Mouse (Mus musculus): Measurements from ENCODE around the gene Ap5m1. TPM values are rescaled to one million over a fixed set of nuclear protein-coding genes. Genes with fewer than 3 reads are reported as not detected.
"Not testable (repeated sequence)": the region's sequence is repeated elsewhere in the genome, so short reads cannot be mapped to it uniquely, and the experiment has no call there.

Ap5m1 gene
- polyA plus RNA-seq, 1 experiment from 2014 or later: 27.4 TPM

DNA sequence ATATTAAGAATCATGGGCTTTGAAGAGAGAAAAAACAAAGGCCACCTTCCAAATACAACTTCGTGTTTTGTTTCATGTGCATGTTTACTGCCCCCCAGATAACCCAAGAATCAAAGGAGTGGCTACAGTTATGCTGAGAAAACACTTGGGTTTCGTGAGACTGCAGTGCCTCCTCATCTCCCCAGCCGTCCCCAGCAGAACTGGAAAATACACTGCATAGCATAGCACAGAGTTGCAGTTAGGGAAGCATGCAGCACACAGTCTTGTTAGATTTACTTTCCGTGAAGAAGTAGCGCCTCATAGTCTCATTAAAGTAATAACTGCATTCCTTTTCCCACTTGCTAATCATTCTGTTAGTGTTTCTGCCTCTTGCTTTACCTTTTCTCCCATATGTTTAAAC is 24.2 kb downstream of the Ap5m1 start:
- Histone ChIP-seq H3K27ac (replicated peaks; ENCODE audit: low read depth, low read length) (no peak overlapping the region), H3K4me2 (ENCODE audit: low read depth, severe bottlenecking) (no peak overlapping the region), H3K36me3 (ENCODE audit: control insufficient read depth, insufficient read depth, low read length) (peaks cover 2% of the 10 kb centered on the region), H3K9me3 (ENCODE audit: control insufficient read depth, low read length) (no peaks in the 10 kb centered on the region), H3K4me1 (ENCODE audit: control insufficient read depth, insufficient read depth, low read length) (no peaks in the 10 kb centered on the region), H3K9ac (ENCODE audit: low read length) (no peak overlapping the region), H3K27me3 (ENCODE audit: control insufficient read depth, insufficient read depth, low read length) (no peaks in the 10 kb centered on the region), H3K4me3 (ENCODE audit: low read depth, low read length) (no peak overlapping the region)
- WGBS: 30% methylated on average over 5 of the region's 5 CpGs
- DNase-seq (ENCODE audit: low spot score) (no peak), ATAC-seq (ENCODE audit: insufficient number of reproducible peaks, low FRiP score, low TSS enrichment, low read depth) (no peak)

DNA sequence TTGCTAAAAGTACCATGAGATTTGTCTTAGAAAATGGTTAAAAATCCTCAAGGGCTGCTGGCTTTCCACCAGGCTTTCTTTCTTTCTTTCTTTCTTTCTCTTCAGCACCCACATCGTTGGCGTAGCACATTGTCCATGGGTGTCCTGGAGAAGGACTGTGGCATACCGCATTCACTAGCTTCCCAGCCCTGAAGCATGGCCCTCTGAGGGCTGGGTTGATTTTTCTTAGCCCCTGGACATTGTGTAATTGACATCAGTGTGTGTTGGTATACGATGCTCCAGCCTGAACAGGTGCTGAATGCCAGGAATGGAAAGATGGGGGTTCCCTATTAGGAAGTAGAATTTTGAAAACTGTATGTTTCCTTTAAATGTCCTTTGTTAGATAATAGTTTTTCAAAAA is 25.4 kb downstream of the Ap5m1 start:
- no peaks in the 10 kb centered on the region for H3K27me3 ChIP-seq (ENCODE audit: control insufficient read depth, insufficient read depth, low read length)
- H3K9ac ChIP-seq (ENCODE audit: low read length): no peak overlapping the region
- no peak overlapping the region for H3K27ac ChIP-seq (replicated peaks; ENCODE audit: low read depth, low read length)
- H3K36me3 ChIP-seq (ENCODE audit: control insufficient read depth, insufficient read depth, low read length): peaks cover 2% of the 10 kb centered on the region
- no peak for ATAC-seq (ENCODE audit: insufficient number of reproducible peaks, low FRiP score, low TSS enrichment, low read depth)
- no peak for DNase-seq (ENCODE audit: low spot score)
- WGBS: 87% methylated on average over 4 of the region's 4 CpGs
- H3K4me1 ChIP-seq (ENCODE audit: control insufficient read depth, insufficient read depth, low read length): no peaks in the 10 kb centered on the region
- no peaks in the 10 kb centered on the region for H3K9me3 ChIP-seq (ENCODE audit: control insufficient read depth, low read length)
- H3K4me2 ChIP-seq (ENCODE audit: low read depth, severe bottlenecking): no peak overlapping the region
- no peak overlapping the region for H3K4me3 ChIP-seq (ENCODE audit: low read depth, low read length)

DNA sequence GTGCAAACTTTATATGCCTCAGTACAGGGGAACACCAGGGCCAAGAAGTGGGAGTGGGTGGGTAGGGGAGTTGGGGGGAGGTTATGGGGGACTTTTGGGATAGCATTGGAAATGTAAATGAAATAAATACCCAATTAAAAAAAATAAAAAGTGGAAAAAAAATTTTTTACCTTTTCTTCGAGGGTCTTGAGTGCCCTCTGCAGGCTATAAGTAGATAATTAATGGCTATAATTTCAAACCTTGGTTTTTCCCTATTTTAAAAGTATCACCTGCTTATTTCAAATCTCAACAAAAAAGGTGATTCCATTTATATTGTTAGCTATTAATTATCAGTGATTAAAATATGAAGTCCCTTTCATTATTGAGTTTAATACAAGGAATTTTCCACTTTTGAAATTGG is 25.9 kb downstream of the Ap5m1 start:
- not testable (repeated sequence) for H3K27me3 ChIP-seq (ENCODE audit: control insufficient read depth, insufficient read depth, low read length); H3K36me3 ChIP-seq (ENCODE audit: control insufficient read depth, insufficient read depth, low read length); H3K9ac ChIP-seq (ENCODE audit: low read length); ATAC-seq (ENCODE audit: insufficient number of reproducible peaks, low FRiP score, low TSS enrichment, low read depth); H3K9me3 ChIP-seq (ENCODE audit: control insufficient read depth, low read length); H3K4me2 ChIP-seq (ENCODE audit: low read depth, severe bottlenecking); DNase-seq (ENCODE audit: low spot score); H3K4me3 ChIP-seq (ENCODE audit: low read depth, low read length); H3K27ac ChIP-seq (replicated peaks; ENCODE audit: low read depth, low read length); H3K4me1 ChIP-seq (ENCODE audit: control insufficient read depth, insufficient read depth, low read length)
- WGBS: 67% methylated on average over 1 of the region's 1 CpGs

DNA sequence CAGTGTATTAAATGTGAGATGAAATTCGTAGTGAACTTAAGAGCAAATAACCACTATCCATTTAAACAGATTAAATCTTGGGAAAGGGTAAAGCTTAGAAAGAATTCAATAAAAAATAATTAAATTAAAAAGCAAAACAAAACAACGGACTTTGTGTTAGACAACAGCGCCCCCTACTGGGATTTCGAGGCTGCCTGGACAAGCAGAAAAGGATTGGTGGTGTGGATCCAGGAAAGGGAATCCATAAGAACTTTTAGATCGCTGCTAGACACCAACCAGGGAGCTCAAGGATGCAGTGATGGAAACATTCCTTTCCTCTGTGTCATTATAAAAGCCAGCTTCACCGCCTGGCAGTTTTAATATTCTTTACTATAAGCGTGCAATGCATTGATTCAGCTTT is 52.5 kb downstream of the Ap5m1 start:
- 10% methylated on average over 7 of the region's 7 CpGs for WGBS
- H3K4me1 ChIP-seq (ENCODE audit: control insufficient read depth, insufficient read depth, low read length): no peaks in the 10 kb centered on the region
- no peak for ATAC-seq (ENCODE audit: insufficient number of reproducible peaks, low FRiP score, low TSS enrichment, low read depth)

DNA sequence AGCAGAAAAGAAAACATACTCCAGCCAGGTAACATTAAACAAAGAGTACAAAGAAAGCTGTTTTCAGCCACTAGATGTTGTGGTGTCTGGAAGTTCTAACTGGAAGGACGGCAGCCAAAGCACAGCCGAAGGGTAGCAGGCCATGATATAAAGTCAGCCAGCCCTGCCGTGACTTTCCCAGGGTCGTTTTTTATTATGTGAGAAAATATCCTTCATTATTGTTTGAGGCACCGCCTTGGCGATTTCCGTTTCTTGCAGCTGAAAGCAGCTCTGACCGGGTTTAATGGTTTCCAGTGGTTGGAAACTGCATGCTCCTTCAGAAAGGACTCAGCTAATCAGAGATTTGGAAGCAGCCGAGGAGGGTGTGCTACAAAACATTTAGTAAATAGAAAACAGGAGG is 55.8 kb downstream of the Ap5m1 start:
- DNase-seq (ENCODE audit: low spot score) (peak; percentile 71), ATAC-seq (ENCODE audit: insufficient number of reproducible peaks, low FRiP score, low TSS enrichment, low read depth) (peak; percentile 78)
- Histone ChIP-seq H3K36me3 (ENCODE audit: control insufficient read depth, insufficient read depth, low read length) (no peaks in the 10 kb centered on the region), H3K27ac (replicated peaks; ENCODE audit: low read depth, low read length) (peak overlapping the region; percentile 53), H3K9me3 (ENCODE audit: control insufficient read depth, low read length) (no peaks in the 10 kb centered on the region), H3K27me3 (ENCODE audit: control insufficient read depth, insufficient read depth, low read length) (no peaks in the 10 kb centered on the region), H3K4me3 (ENCODE audit: low read depth, low read length) (no peak overlapping the region), H3K4me1 (ENCODE audit: control insufficient read depth, insufficient read depth, low read length) (no peaks in the 10 kb centered on the region), H3K9ac (ENCODE audit: low read length) (no peak overlapping the region), H3K4me2 (ENCODE audit: low read depth, severe bottlenecking) (no peak overlapping the region; the same call in 1 of the 2 replicates)
- 14% methylated on average over 9 of the region's 9 CpGs for WGBS

More for the DNA sequence above, 52.5 kb downstream of the Ap5m1 start:
- DNase-seq (ENCODE audit: low spot score): peak; percentile 83
- H3K4me2 ChIP-seq (ENCODE audit: low read depth, severe bottlenecking): no peak overlapping the region
- H3K4me3 ChIP-seq (ENCODE audit: low read depth, low read length): no peak overlapping the region
- H3K27ac ChIP-seq (replicated peaks; ENCODE audit: low read depth, low read length): no peak overlapping the region
- no peaks in the 10 kb centered on the region for H3K9me3 ChIP-seq (ENCODE audit: control insufficient read depth, low read length)
- H3K27me3 ChIP-seq (ENCODE audit: control insufficient read depth, insufficient read depth, low read length): no peaks in the 10 kb centered on the region
- no peaks in the 10 kb centered on the region for H3K36me3 ChIP-seq (ENCODE audit: control insufficient read depth, insufficient read depth, low read length)
- H3K9ac ChIP-seq (ENCODE audit: low read length): no peak overlapping the region

DNA sequence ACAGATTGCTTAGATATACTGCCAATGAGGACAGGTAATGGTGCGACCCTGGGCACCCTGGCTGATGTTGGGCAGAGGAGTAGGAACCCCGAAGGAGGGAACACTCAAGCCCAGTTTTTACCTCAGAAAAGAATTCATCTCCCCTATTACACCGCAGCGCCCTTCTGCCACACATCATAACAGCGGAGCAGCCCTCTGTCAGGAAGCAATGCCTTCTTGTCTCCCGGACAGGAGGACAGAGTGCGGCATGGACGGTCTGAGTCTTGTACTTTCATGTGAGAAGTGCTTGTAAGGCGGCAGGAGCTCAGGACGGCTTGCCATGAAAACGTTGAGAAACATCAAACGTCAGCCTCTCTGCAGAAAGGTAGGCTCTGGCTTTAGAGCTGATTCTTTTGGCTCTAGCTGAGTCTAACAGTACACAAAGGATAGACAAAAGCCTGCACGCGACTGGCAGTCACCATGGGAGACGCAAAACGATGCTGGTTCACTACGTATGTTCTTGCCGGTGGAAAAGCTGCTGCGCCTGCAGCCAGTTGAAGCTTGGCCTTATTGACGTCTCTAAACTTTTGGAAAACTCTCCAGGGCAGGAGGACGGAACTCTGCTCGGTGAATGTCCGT is 61.4 kb downstream of the Ap5m1 start:
- ATAC-seq (ENCODE audit: insufficient number of reproducible peaks, low FRiP score, low TSS enrichment, low read depth): no peak
- Histone ChIP-seq H3K4me3 (ENCODE audit: low read depth, low read length) (no peak overlapping the region), H3K9ac (ENCODE audit: low read length) (no peak overlapping the region), H3K4me2 (ENCODE audit: low read depth, severe bottlenecking) (no peak overlapping the region), H3K4me1 (ENCODE audit: control insufficient read depth, insufficient read depth, low read length) (no peaks in the 10 kb centered on the region), H3K27me3 (ENCODE audit: control insufficient read depth, insufficient read depth, low read length) (no peaks in the 10 kb centered on the region), H3K27ac (replicated peaks; ENCODE audit: low read depth, low read length) (no peak overlapping the region), H3K9me3 (ENCODE audit: control insufficient read depth, low read length) (no peaks in the 10 kb centered on the region), H3K36me3 (ENCODE audit: control insufficient read depth, insufficient read depth, low read length) (no peaks in the 10 kb centered on the region)
- WGBS: 83% methylated on average over 23 of the region's 23 CpGs
- no peak for DNase-seq (ENCODE audit: low spot score)

DNA sequence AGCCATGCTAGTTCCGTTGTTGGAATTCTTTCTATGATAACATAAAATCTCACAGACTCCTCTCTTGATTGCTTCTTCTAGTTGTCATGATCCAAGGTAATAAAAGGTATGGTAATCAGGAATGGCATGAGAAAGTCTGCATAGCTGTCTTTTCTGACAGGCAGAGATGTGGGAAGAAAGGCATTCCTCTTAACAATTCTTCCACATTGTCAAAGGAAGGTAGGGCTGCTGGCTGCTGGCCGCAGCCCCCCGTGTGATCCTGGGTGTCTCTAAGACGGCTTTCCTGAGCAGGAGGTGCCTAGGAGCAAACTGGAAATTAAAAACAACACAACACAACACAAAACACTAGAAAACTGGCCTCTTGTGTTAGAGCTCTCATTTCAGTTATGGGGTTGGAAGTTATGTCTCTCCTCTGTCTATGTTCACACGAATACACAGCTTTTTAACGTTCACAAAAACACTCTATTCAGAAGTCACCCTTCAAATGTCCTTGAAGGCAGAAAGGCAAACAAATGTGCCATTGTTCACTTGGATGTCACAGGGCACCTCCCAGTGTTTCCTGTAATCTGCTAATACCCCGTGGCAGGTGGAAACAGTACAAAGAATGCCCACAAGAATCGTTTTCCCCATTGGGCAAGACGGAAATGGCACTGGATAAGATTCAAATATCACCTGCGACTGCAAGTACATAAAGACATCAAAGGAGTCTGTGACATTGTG is 62.8 kb downstream of the Ap5m1 start:
- Histone ChIP-seq H3K27ac (replicated peaks; ENCODE audit: low read depth, low read length) (no peak overlapping the region), H3K4me1 (ENCODE audit: control insufficient read depth, insufficient read depth, low read length) (no peaks in the 10 kb centered on the region), H3K4me3 (ENCODE audit: low read depth, low read length) (no peak overlapping the region), H3K36me3 (ENCODE audit: control insufficient read depth, insufficient read depth, low read length) (no peaks in the 10 kb centered on the region), H3K9me3 (ENCODE audit: control insufficient read depth, low read length) (no peaks in the 10 kb centered on the region), H3K4me2 (ENCODE audit: low read depth, severe bottlenecking) (no peak overlapping the region), H3K9ac (ENCODE audit: low read length) (no peak overlapping the region), H3K27me3 (ENCODE audit: control insufficient read depth, insufficient read depth, low read length) (no peaks in the 10 kb centered on the region)
- 79% methylated on average over 10 of the region's 10 CpGs for WGBS
- ATAC-seq (ENCODE audit: insufficient number of reproducible peaks, low FRiP score, low TSS enrichment, low read depth) (no peak), DNase-seq (ENCODE audit: low spot score) (no peak)

DNA sequence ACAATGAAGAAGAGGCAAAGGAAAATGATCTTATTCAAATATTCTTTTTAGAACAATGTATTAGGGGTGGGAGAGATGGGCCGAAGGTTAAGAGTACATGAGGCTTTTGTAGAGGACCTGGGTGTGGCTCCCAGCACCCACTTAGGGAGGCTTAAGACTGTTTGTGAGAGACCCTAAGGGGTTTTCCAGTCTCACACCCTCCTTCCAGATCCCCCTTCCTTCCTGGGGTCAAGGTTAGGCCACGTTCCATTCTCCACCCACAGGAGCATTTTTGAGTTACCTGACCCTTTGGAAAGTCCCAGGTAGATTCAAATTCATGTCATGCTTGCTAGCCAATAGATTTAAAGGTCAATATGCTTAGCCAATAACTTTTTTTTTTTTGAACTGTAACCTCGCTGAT is 66.5 kb downstream of the Ap5m1 start:
- DNase-seq (ENCODE audit: low spot score): no peak
- no peaks in the 10 kb centered on the region for H3K27me3 ChIP-seq (ENCODE audit: control insufficient read depth, insufficient read depth, low read length)
- no peaks in the 10 kb centered on the region for H3K9me3 ChIP-seq (ENCODE audit: control insufficient read depth, low read length)
- 78% methylated on average over 3 of the region's 3 CpGs for whole genome bisulfite sequencing
- no peak overlapping the region for H3K4me3 ChIP-seq (ENCODE audit: low read depth, low read length)
- no peak overlapping the region for H3K9ac ChIP-seq (ENCODE audit: low read length)
- no peaks in the 10 kb centered on the region for H3K36me3 ChIP-seq (ENCODE audit: control insufficient read depth, insufficient read depth, low read length)
- H3K27ac ChIP-seq (replicated peaks; ENCODE audit: low read depth, low read length): no peak overlapping the region
- no peak overlapping the region for H3K4me2 ChIP-seq (ENCODE audit: low read depth, severe bottlenecking)
- ATAC-seq (ENCODE audit: insufficient number of reproducible peaks, low FRiP score, low TSS enrichment, low read depth): no peak
- H3K4me1 ChIP-seq (ENCODE audit: control insufficient read depth, insufficient read depth, low read length): no peaks in the 10 kb centered on the region

All from limb, embryonic 11.5 days (tissue).